Mouse (Mus musculus) frontal cortex, postnatal 25 days (tissue): ENCODE measurements around the gene Tbc1d7.
A peak's percentile ranks its signal among the peaks of the same experiment; 100 is the strongest.

Experiments
- DNase-seq, 2 experiments: peaks; one replicate each; pipeline ENCODE4 v3.0.0; 2022; ENCODE audit warnings: low spot score in 2 of 2

The Tbc1d7 gene

DNA sequence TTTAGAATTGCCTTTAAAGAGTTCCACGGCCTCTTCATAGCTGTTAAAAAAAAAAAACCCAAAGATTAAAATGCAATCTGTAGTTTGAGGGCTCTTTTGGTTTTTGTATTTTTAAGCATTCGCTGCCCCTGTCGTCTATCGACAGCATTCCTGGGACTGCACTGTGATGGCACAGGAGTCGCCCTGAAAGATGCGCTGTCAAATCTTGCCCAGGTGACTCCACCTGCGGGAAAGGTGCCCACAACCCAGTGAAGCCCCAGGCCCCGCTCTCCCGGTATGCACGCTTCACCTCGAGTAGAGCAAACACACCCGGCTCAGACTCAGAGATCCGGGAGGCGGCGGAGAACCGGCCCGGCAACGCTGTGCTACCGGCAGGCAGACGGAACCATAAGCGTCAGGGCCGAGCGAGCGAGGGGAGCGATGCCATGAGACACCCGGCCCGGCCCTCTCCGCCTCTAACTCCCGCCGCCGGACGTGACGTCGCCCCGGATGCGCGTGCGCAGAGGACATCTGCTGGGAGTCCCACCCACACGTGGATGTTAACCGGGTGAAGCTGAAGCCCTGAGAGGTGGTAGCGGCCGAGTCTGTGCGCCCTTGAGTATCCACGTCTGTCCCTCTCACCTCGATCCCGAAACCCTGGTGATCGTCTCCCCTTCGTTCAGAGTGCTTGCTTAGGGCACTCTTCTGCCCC is at the start of gene Tbc1d7:
Tbc1d7 (minus strand) TSS at position 482 of the 691 bp plus-strand sequence.
- DNase-seq, result peak; percentile 94 to 97

GRCm38 (mm10) chr13:43220635-43221034 is 49.3 kb upstream of the Tbc1d7 start:
- no peak for DNase-seq

DNA sequence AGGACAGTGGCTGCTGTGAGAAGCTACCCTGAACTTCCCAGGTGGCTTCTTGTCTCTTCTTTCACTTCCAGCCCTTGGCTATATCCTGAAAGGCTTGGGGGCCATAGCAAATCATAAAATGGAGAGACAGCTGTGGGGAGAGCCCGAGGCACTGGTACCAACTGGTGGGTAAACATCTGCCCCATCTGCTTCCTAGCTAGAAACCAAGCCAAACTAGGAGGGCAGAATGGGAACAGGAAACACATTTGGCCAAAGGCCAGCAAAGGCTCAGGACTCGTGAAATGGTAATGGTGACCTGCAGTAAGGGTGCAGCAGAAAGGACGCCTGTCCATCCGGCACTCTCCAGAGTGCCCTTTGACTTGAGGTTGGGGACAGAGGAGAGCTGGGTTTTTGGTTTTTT is 47.5 kb upstream of the Tbc1d7 start:
- no peak for DNase-seq

GRCm38 (mm10) chr13:43218284-43218683 is 47.0 kb upstream of the Tbc1d7 start:
- DNase-seq, result no peak

DNA sequence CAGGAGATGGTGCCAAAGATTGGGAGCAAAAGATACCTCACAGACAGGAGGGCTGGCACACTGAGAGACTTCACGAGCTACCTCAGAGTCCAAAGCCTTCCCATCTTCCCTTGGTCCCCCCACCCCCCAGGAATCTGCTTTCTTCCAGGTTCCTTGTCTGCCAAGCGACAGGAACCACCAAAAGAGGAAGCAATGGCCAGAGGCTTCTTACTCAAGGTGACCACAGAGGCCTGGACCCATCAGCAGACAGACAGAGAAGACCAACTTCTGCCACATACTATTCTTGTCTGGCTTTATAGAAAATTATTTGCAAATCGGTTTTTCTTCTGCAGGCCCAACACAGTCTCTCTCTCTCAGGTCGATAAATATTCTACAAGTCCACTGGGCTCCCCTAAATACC is 46.4 kb upstream of the Tbc1d7 start:
- no peak for DNase-seq

DNA sequence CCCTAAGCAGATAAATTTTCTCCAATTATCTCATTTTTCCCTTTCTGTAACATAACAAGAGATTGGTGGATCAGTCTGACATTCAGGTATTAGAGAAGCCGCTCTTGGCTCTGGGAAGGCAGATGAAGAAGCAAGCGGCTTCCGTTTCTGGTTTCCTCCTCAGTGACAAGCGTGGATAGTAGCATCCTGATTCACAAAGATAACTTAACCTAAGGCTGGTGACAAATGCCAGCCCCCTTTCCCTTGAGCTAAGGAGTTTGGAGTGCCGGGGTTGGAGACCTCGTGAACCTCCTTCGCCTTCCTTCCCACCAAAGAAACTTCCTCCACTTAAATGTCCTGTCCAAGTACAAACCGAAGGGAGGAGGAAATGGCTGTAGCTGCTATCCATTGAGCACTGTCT is 45.8 kb upstream of the Tbc1d7 start:
- DNase-seq, result no peak

GRCm38 (mm10) chr13:43215994-43216706 is 44.8 kb upstream of the Tbc1d7 start:
- DNase-seq, result no peak

DNA sequence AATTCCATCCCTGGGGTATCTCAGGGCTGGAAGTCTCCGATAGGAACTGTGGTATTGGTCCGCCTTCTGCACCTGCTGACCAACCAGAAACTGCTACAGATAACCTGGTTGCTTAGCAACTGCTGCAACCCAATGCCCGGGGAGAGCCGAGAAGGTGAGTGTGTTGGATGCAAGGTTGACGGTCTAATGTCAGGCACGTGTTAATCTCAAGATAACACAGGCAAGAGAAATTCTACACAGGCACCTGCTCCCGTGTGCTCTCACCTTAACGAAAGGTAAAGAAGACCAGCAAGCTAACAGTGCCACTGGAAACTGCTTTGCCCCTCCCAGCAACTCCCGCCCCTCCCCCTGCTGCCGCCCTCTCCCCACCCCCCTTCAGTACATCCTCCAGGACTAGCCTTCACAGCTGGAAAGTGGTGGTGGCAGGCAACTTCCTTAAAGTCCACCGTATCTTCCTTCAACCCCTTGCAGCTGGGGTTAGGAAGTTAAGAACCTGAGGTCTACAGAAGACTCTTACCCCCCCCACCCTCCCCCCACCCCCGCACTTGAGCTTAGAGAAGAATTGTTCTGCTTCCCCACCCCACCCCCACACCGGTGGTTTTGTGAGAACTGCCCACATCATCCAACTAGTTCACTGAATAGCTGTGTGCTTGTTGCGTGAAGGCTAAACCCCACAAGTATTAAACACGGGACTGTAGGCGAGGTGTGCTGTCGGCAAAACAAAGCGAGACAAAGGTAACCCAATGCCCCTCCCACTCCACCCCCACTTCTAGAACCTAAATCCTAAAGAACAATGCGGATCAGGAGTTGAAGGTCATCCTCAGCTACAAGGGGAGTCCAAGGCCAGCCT is 44.1 kb upstream of the Tbc1d7 start:
- no peak for DNase-seq

DNA sequence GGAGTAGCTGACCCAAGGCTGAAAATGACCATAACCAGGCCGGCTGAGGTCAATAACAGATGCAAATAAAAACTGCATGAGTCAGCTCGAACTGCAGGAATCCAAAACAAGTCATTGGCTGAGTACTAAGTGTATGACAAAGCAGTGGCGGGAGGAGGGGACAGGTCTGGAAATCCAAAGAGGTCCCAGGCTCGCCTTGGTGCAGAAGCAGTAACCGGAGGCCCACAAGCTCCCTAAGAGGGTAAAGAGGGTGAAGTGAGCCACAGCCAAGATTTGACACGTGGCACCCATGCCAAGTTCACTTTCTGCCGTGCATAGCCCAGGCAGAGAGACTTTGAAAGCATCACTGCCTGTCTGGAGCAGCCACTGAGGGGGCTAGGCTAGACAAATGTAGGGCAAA is 41.0 kb upstream of the Tbc1d7 start:
- DNase-seq, result no peak

- no peak for DNase-seq
These were observed 39.7 kb upstream of the Tbc1d7 start for GRCm38 (mm10) chr13:43210956-43211355.

DNA sequence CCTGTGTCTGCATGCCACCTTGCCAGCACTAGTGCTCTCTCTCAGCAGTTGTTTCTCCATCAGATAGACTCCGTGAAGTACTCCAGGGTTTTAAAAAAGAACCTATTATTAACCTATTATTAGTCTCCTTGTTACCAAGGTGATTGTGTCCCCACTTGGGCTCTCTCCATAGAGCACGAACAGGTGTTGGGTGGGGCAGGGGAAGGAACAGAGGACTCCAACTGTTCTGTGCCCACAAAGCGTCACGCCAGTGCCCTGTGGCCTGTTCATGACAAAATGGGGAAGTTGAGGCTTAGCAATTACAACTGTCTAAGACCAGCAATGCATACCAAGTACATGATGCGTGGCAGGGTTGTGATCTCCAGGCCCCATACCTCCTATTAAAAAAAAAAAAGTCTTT is 38.3 kb upstream of the Tbc1d7 start:
- DNase-seq, result no peak

DNA sequence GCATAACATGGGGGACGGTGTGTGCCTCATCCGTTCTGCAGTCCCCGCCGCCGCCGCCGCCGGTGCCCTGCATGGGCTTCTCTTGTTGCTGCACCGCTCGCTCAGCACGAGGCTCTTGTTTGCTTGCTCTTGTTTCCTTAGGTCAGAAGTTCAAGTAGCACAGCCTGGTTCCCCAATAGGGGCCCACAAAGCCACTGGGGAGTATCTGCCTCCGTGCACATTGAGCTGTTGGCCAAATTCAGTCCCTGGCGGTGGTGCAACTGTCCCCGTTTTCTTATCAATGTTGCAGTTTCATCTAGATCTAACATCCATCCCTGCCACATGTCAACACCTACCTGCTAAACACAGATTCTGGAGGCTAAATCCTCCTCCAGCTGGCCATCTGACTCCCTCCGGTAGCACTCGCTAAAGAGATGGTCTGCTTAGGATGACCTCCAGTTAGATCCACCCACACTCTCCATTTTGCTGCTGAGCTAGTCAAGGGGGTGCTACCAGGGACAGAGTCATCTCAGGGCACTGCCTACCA is 37.7 kb upstream of the Tbc1d7 start:
- DNase-seq, result no peak

GRCm38 (mm10) chr13:43206118-43206683 is 34.9 kb upstream of the Tbc1d7 start:
- no peak for DNase-seq

DNA sequence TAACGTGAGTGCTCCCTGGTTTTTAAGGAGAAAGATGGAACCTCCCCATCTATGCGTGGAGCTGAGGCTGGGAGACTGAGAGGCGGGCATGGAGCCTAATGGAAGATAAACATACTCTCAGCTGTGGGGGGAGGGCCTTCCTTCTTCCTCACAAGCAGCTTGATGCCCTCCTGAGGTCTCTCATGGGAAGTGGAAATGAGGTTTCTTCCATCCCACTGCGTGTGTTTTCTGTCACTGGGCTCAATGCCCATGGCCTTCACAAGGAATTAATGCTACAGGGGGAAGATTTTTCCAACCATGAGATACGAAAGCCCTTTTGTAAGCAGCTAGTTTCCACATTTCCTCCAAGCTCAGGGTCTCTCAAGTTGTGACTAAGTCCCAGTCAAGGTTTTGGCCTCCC is 32.3 kb upstream of the Tbc1d7 start:
- DNase-seq, result no peak

DNA sequence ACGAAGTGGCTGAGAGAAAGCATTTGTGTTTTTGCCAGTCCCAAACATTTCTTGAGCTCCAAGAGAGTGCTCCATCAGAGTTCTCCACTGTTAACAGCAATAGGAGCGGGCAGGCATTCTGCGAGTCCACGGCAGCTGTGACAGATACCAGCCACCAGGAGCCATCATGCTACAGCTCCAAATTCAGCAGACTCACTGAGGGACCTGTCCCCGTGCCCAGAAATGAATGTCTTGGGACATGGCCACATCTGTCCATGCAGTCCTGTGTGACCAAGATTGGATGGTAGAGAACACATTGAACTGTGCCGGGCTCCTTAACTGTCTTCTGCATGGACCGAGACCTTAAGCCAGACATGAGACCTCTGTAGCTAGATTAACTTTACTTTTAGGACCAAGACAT is 31.9 kb upstream of the Tbc1d7 start:
- DNase-seq, result no peak

DNA sequence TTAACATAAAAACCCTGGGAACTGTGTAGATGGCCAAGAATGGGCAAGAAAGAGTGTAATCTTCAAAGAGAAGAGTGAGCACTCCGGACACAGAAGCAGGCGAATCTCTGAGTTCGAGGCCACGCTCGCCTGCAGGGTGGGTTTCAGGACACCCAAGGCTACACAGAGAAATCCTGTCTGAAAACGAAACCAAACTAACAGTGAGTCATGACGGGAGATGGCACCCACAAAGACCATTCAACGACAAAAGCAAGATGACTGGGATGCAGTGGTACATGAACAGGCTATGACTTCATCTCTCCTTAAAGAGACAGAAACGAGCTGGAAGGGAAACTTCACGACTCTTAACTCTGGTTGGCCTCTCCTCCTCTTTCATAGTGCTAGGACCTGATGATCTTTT is 31.1 kb upstream of the Tbc1d7 start:
- DNase-seq, result no peak

DNA sequence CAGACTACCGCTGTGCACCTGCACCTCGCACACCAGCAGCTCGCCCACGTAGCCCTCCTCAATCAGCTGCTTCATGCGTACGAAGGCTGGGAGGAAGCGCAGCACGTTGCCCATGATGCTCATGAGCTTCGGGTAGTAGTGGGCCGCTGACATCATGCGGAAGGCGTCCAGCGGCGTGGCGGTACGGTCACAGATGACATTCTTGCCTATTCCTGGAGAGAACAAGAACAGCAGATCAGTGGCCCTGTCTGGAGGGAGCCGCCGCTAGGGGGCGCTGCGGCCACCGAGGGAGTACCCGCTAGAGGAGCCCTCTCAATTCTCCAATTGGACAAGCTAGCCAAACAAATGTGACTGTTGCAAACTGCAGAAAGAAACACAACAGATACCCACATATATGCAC is 29.7 kb upstream of the Tbc1d7 start:
- DNase-seq, result peak in 1 of 2 experiments; percentile 32

DNA sequence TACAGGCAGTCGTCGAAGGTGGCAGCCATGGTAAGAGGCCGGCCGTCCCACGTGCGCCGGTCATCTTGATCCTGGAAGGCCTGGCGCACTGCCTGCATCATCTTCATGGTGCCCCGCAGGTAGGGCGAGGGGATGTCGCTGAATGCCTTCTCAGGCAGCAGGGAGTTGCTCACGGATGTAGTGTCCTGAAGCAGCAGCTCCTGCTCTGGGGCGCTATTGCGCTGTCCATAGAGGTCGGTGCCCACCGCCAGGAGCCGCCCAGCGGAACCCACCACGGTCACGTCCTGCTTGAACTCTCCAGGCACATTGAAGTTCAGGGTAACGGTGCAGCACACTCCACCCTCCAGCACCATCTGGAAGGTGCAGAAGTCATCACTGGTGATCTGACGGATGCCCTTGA is 29.2 kb upstream of the Tbc1d7 start:
- DNase-seq, result no peak

DNA sequence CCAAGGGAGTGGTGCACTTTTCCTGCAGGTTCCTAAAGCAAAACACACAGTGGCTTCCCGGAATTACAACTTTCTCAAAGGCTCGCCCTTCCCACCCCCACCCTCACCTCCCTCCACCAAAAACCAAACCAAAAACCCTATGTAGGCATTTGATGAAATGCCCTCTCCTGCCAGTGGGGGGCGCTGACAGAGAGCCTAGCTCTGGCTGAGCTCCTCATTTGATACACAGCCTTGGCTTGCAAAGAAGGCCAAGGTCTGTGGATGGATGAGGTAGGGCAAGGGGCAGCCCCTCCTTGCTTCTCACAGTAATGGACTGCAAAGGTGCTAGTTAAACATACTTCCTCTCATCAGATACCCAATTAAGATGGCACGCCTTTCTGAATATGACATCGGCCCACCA is 28.4 kb upstream of the Tbc1d7 start:
- DNase-seq, result peak in 1 of 2 experiments; percentile 42

DNA sequence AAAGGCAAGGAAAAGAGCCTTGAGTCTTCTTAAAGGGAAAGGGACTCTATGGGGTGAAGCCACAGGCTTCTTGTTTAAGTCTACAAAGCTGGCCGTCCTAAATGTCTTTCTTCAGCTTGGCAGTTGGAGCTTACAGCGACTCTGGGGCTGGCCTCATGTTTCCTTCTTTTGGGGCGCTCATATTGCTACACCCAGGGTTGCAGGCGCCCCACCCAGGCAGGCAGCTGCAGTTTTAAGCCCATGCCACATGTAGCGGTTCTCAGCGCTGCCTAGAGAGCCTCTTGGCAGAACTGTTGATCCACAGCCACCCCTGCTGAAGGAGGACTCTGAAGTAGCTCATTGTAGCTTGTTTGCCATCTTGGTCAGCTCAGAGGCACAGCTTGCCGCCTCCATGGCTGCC is 28.0 kb upstream of the Tbc1d7 start:
- DNase-seq, result no peak

GRCm38 (mm10) chr13:43197187-43197586 is 25.9 kb upstream of the Tbc1d7 start:
- no peak for DNase-seq

GRCm38 (mm10) chr13:43196000-43196399 is 24.7 kb upstream of the Tbc1d7 start:
- no peak for DNase-seq
